In the genomic region with DNA sequence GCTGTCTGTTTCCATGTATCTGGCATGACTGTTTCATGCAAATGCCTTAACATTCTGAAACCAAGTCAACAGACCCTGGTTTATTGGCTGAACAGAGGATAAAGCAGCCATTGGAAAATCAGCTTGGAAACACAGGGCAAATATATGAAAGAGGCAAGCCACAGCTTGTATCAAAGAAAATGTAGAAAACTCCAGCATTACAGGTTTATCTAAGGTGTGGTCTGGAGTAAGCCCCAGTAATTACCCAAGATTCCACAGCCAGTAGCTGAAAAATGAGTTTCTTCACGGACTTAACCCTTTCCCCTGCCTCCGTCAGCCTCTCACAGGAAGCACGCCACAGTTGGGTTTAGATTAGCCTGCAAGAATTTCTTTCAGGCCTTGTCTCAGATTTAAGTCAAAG, we compare ENCODE assay signal across 19 mouse cellular contexts.
DNase-seq lines count a peak whose midpoint lies in the region; ATAC-seq and TF ChIP-seq lines count a peak whose summit lies in the region.
"Had no signal": no experiment of that assay in that cellular context is flagged by ENCODE, and none has a peak within 500 bp of the region (broad histone marks: within the 10 kb centered on the region; RNA-seq: fewer than 3 reads in every experiment).

No protein-coding gene starts in this region.

- no peak overlapping the region for H3K4me3 ChIP-seq in limb, embryonic 14.5 days (replicated peaks; ENCODE audit: low read length)
- no peak overlapping the region for H3K4me3 ChIP-seq in limb, embryonic 10.5 days
- no peak overlapping the region for H3K4me3 ChIP-seq in lung, postnatal 0 days (ENCODE audit: low read depth, low read length)
- H3K4me3 ChIP-seq in lung, adult 2 months (replicated peaks; ENCODE audit: extremely low read depth, low read depth, low read length) = no peak overlapping the region
- no peak overlapping the region for H3K4me3 ChIP-seq in stomach, embryonic 14.5 days (ENCODE audit: low read depth, low read length)
- H3K4me3 ChIP-seq in forebrain, embryonic 12.5 days (replicated peaks) = no peak overlapping the region
- H3K4me3 ChIP-seq: gastrocnemius, adult 2 months; hindbrain, embryonic 12.5 days had no signal

- no peak for TF ChIP-seq POLR2A in limb, embryonic 14.5 days (IDR thresholded peaks at IDR 0.05; ENCODE audit: borderline replicate concordance, extremely low read depth, insufficient read depth, insufficient read length)
- no peak for TF ChIP-seq POLR2A in lung, adult 2 months (IDR thresholded peaks at IDR 0.05; ENCODE audit: borderline replicate concordance, extremely low read depth, low read depth, low read length)

- no peaks in the 10 kb centered on the region for H3K27me3 ChIP-seq in limb, embryonic 14.5 days (ENCODE audit: control insufficient read depth, insufficient read depth, low read length)
- H3K27me3 ChIP-seq in limb, embryonic 10.5 days (ENCODE audit: low read depth, poor library complexity, severe bottlenecking) = no peaks in the 10 kb centered on the region
- H3K27me3 ChIP-seq in lung, postnatal 0 days (replicated peaks; ENCODE audit: insufficient read depth, low read length) = 0 out of 2 replicates have a peak, but pooled peaks cover 3% of the 10 kb centered on the region
- no peaks in the 10 kb centered on the region for H3K27me3 ChIP-seq in stomach, embryonic 14.5 days (ENCODE audit: control insufficient read depth, insufficient read depth, low read length)
- H3K27me3 ChIP-seq in forebrain, embryonic 12.5 days = no peaks in the 10 kb centered on the region
- H3K27me3 ChIP-seq: hindbrain, embryonic 12.5 days had no signal

- H3K4me1 ChIP-seq in limb, embryonic 14.5 days (ENCODE audit: control insufficient read depth, insufficient read depth, low read length) = no peaks in the 10 kb centered on the region
- H3K4me1 ChIP-seq in limb, embryonic 10.5 days = no peaks in the 10 kb centered on the region
- H3K4me1 ChIP-seq in lung, postnatal 0 days (ENCODE audit: insufficient read depth, low read depth, low read length) = no peaks in the 10 kb centered on the region
- H3K4me1 ChIP-seq in lung, adult 2 months (ENCODE audit: control insufficient read depth, insufficient read depth, low read length) = no peaks in the 10 kb centered on the region
- no peaks in the 10 kb centered on the region for H3K4me1 ChIP-seq in stomach, embryonic 14.5 days (ENCODE audit: control insufficient read depth, insufficient read depth, low read length)
- no peaks in the 10 kb centered on the region for H3K4me1 ChIP-seq in forebrain, embryonic 12.5 days
- H3K4me1 ChIP-seq: hindbrain, embryonic 12.5 days had no signal

- no peak for TF ChIP-seq CTCF in lung, postnatal 0 days (IDR thresholded peaks at IDR 0.05)
- TF ChIP-seq CTCF in lung, adult 2 months (IDR thresholded peaks at IDR 0.05; ENCODE audit: insufficient read depth, low read length) = no peak

- TF ChIP-seq EP300 in lung, postnatal 0 days (IDR thresholded peaks at IDR 0.05) = no peak

- peak; percentile 48 for DNase-seq in limb, embryonic 14.5 days (ENCODE audit: low spot score)
- DNase-seq in limb, embryonic 10.5 days (ENCODE audit: low spot score) = no peak
- peak; percentile 6 for DNase-seq in lung, postnatal 0 days (ENCODE audit: low spot score)
- DNase-seq in lung, adult 2 months = no peak
- DNase-seq in urinary bladder, postnatal 14 days (ENCODE audit: low spot score) = no peak
- DNase-seq: adrenal gland, adult 2 months; adrenal gland, postnatal 25 days; cerebellum, adult 18-20 months; cerebellum, adult 9-11 months; cerebellum, postnatal 36 days; gastrocnemius, adult 2 months; gastrocnemius, postnatal 25 days; heart, postnatal 10 days; heart, postnatal 4 days had no signal

- ATAC-seq in limb, embryonic 14.5 days (ENCODE audit: low FRiP score, low read depth) = no peak
- ATAC-seq in lung, postnatal 0 days = no peak
- ATAC-seq in stomach, embryonic 14.5 days (ENCODE audit: insufficient number of reproducible peaks, insufficient read depth, low FRiP score, low read depth) = peak; percentile 42
- no peak for ATAC-seq in forebrain, embryonic 12.5 days (ENCODE audit: low FRiP score)
- ATAC-seq: forebrain, embryonic 14.5 days; hindbrain, embryonic 16.5 days had no signal

- H3K9me3 ChIP-seq in limb, embryonic 14.5 days (ENCODE audit: control insufficient read depth, low read length) = no peaks in the 10 kb centered on the region
- no peaks in the 10 kb centered on the region for H3K9me3 ChIP-seq in limb, embryonic 10.5 days (replicated peaks)
- H3K9me3 ChIP-seq in lung, postnatal 0 days (ENCODE audit: low read length) = no peaks in the 10 kb centered on the region
- H3K9me3 ChIP-seq in stomach, embryonic 14.5 days (ENCODE audit: control insufficient read depth, low read depth, low read length) = no peaks in the 10 kb centered on the region
- H3K9me3 ChIP-seq in forebrain, embryonic 12.5 days = no peaks in the 10 kb centered on the region
- H3K9me3 ChIP-seq: hindbrain, embryonic 12.5 days had no signal

- H3K36me3 ChIP-seq in limb, embryonic 14.5 days (ENCODE audit: control insufficient read depth, insufficient read depth, low read length) = no peaks in the 10 kb centered on the region
- no peaks in the 10 kb centered on the region for H3K36me3 ChIP-seq in limb, embryonic 10.5 days
- no peaks in the 10 kb centered on the region for H3K36me3 ChIP-seq in lung, postnatal 0 days (ENCODE audit: insufficient read depth, low read length)
- no peaks in the 10 kb centered on the region for H3K36me3 ChIP-seq in stomach, embryonic 14.5 days (ENCODE audit: control insufficient read depth, insufficient read depth, low read length)
- H3K36me3 ChIP-seq in forebrain, embryonic 12.5 days (replicated peaks) = no peaks in the 10 kb centered on the region
- H3K36me3 ChIP-seq: hindbrain, embryonic 12.5 days had no signal

- 60% methylated on average over 3 of the region's 3 CpGs for WGBS in limb, embryonic 14.5 days
- WGBS in limb, embryonic 10.5 days = 80% methylated on average over 3 of the region's 3 CpGs
- 43% methylated on average over 3 of the region's 3 CpGs for WGBS in lung, postnatal 0 days
- WGBS in lung, adult 2 months = 68% methylated on average over 3 of the region's 3 CpGs
- WGBS in stomach, embryonic 14.5 days = 38% methylated on average over 3 of the region's 3 CpGs
- WGBS in forebrain, embryonic 12.5 days = 89% methylated on average over 3 of the region's 3 CpGs

- H3K27ac ChIP-seq in limb, embryonic 14.5 days (replicated peaks; ENCODE audit: low read depth, low read length) = peak overlapping the region; percentile 3; the same call in 1 of the 2 replicates
- H3K27ac ChIP-seq in limb, embryonic 10.5 days = no peak overlapping the region
- H3K27ac ChIP-seq in lung, postnatal 0 days (ENCODE audit: low read length) = no peak overlapping the region
- H3K27ac ChIP-seq in stomach, embryonic 14.5 days (ENCODE audit: low read length) = peak overlapping the region; percentile 79
- no peak overlapping the region for H3K27ac ChIP-seq in forebrain, embryonic 12.5 days
- H3K27ac ChIP-seq: gastrocnemius, adult 2 months; hindbrain, embryonic 12.5 days had no signal

- H3K4me2 ChIP-seq in limb, embryonic 14.5 days (replicated peaks; ENCODE audit: low read depth, low read length, severe bottlenecking) = no peak overlapping the region
- no peak overlapping the region for H3K4me2 ChIP-seq in lung, postnatal 0 days (replicated peaks; ENCODE audit: low read depth, low read length)
- H3K4me2 ChIP-seq in stomach, embryonic 14.5 days (replicated peaks; ENCODE audit: low read depth, low read length) = no peak overlapping the region
- no peak overlapping the region for H3K4me2 ChIP-seq in forebrain, embryonic 12.5 days
- H3K4me2 ChIP-seq: hindbrain, embryonic 12.5 days had no signal

- H3K9ac ChIP-seq in limb, embryonic 14.5 days (ENCODE audit: low read depth, low read length, severe bottlenecking) = no peak overlapping the region
- H3K9ac ChIP-seq in lung, postnatal 0 days (replicated peaks; ENCODE audit: low read depth) = no peak overlapping the region
- no peak overlapping the region for H3K9ac ChIP-seq in stomach, embryonic 14.5 days (replicated peaks; ENCODE audit: low read depth, low read length)
- no peak overlapping the region for H3K9ac ChIP-seq in forebrain, embryonic 12.5 days
- H3K9ac ChIP-seq: hindbrain, embryonic 12.5 days had no signal

Comparison
In these comparisons a context has a peak if more than half of its experiments do, and no peak if none do; other contexts are left out.
1. DNase-seq: peak in limb, embryonic 14.5 days (single experiment) and lung, postnatal 0 days (single experiment); none in limb, embryonic 10.5 days (single experiment), lung, adult 2 months (single experiment) and urinary bladder, postnatal 14 days (single experiment).
2. H3K27ac ChIP-seq: peak in limb, embryonic 14.5 days (single experiment) and stomach, embryonic 14.5 days (single experiment); none in limb, embryonic 10.5 days (single experiment), lung, postnatal 0 days (single experiment) and forebrain, embryonic 12.5 days (single experiment).